Mouse (Mus musculus): ENCODE measurements around the gene Pigq. TPM values are rescaled to one million over a fixed set of nuclear protein-coding genes. Genes with fewer than 3 reads are reported as not detected.

The Pigq gene
- polyA plus RNA-seq, 1 experiment, result 296 TPM

DNA sequence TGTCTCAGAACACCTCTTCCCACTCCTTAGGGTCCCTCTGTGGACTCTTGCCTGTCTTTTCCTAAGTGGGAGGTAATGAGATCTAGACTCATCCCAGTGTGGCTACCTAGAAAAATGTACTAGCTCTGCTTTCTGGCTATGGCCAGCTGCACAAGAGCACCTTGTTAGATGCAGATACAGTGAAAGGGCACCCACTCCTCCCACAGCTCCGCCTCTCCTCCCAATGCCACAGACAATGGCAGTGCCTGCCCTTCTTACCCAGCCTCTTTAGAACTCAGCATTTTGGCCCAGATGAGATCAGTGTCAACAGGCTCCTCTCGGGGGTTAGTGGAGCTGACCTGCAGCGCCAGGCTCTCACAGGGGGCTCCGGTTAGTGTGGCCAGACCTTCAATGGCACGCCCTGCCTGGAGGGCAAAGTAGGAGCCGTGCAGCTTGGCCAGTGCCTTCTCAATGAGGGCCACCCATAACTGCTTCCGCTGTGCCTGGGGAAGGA is 17.7 kb upstream of the Pigq start:
- peak overlapping the region; percentile 69 for H3K4me3 ChIP-seq (replicated peaks; ENCODE audit: control insufficient read depth, low read depth, low read length)
- 86% methylated on average over 7 of the region's 7 CpGs for WGBS
- no peak for TF ChIP-seq CTCF (IDR thresholded peaks at IDR 0.05; ENCODE audit: control insufficient read depth, insufficient read depth, low read length)
- no peak for TF ChIP-seq POLR2A (IDR thresholded peaks at IDR 0.05; ENCODE audit: borderline replicate concordance, control insufficient read depth, low read depth, low read length)
- no peaks in the 10 kb centered on the region; the same call in 1 of the 2 replicates for H3K4me1 ChIP-seq (ENCODE audit: control insufficient read depth, insufficient read depth, low read length)
- H3K27ac ChIP-seq (ENCODE audit: control insufficient read depth, insufficient read depth, low read depth, low read length, poor library complexity), result peak overlapping the region; percentile 84

DNA sequence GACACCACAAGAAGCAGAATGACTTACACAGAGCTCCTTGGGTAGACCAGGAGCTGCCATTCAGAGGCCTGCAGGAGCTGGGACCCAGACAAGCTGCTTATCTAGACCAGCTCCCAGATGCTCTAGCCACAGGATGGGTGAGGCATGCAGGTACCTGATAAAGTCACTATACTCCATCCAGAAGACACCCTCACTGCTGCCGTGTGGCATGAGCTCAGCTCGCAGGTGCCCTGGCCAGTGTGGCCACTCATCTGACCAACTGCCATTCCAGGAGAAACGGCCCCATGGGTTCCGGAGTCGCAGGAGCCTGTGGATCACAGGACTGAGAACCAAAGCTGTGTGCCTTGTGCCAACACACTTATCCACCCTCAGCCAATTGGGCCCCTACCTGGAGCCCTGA is 16.8 kb upstream of the Pigq start:
- no peaks in the 10 kb centered on the region; the same call in 1 of the 2 replicates for H3K4me1 ChIP-seq (ENCODE audit: control insufficient read depth, insufficient read depth, low read length)
- WGBS, result 72% methylated on average over 5 of the region's 5 CpGs
- TF ChIP-seq CTCF (IDR thresholded peaks at IDR 0.05; ENCODE audit: control insufficient read depth, insufficient read depth, low read length) (no peak), POLR2A (IDR thresholded peaks at IDR 0.05; ENCODE audit: borderline replicate concordance, control insufficient read depth, low read depth, low read length) (peak; percentile 85)
- peak overlapping the region; percentile 69 for H3K4me3 ChIP-seq (replicated peaks; ENCODE audit: control insufficient read depth, low read depth, low read length)
- peak overlapping the region; percentile 84 for H3K27ac ChIP-seq (ENCODE audit: control insufficient read depth, insufficient read depth, low read depth, low read length, poor library complexity)

DNA sequence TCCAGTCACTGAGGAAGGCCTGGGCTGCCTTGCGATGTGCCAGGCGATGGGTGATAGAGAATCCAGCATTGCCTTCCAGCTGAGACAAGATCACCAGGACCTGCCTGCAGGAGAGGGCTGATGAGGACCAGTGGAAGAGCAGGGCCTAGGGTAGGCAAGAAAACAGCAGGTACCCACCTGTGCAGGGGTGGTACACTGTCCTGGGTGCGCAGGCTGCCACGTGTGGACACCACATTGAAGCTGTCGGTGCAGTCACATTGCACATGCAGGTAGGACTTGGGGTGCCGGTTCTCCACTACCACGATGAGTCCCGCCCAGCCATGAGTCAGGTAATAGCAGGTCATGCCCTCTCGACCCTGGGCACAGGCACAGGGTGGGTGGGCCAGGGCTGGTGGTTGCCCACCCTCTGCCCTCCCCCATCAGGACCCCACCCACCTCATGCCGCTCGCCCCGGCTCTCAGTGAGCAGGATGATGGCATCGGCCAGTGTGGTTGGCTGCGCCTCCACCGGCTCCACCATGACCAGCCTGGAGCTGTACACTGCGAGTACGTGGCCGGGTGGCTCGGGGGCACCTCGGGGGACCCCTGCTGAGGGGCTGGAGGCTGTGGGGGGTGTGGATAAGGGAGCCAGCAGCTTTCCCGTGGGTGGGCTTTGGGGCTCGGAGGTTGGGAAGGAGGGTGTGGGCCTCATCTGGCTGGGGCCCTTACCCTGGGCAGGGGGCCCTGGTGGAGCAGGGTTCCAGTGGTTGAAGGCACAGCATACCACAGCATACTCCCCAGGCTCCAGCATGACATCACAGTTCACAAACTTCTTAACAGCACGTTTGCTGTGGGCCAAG is 15.1 kb upstream of the Pigq start:
- TF ChIP-seq POLR2A (IDR thresholded peaks at IDR 0.05; ENCODE audit: borderline replicate concordance, control insufficient read depth, low read depth, low read length) (no peak), CTCF (IDR thresholded peaks at IDR 0.05; ENCODE audit: control insufficient read depth, insufficient read depth, low read length) (no peak)
- H3K4me1 ChIP-seq (ENCODE audit: control insufficient read depth, insufficient read depth, low read length), result no peaks in the 10 kb centered on the region; the same call in 1 of the 2 replicates
- WGBS, result 92% methylated on average over 23 of the region's 23 CpGs
- H3K27ac ChIP-seq (ENCODE audit: control insufficient read depth, insufficient read depth, low read depth, low read length, poor library complexity), result peak overlapping the region; percentile 64; the same call in 1 of the 2 replicates
- no peak overlapping the region for H3K4me3 ChIP-seq (replicated peaks; ENCODE audit: control insufficient read depth, low read depth, low read length)

DNA sequence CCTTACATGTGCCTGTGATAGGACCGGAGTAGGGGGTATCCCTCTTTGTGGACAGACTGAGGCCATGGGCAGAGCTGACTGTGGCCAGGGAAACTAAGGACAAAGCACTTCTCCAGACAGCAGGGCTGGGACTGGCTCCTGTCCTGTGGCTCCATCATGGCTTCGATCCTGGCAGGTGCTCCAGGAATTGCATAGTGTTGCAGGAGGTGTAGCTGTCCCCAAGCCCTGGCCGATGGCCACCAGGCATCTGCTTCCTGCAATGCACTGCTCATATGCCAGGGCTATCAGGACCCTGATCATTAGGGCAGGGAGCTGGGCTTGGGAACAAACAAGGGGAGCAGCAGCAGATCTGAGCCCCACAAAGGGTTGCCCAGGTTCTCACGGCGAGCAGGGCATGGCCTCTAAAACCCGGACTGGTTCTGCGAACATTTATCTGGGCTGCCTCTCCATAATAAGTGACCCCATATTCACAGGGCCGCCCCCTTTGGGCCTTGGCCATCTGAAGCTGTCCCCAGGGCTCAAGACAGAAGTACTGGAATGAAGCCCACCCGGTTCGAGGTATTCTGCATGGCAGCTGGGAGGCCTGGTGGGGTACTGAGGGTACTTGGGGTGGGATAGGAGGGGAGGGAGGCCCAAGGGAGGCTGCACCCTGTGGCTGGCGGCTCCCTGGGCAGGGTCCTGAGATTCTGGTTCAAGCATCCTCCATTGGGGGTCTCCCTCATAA is 14.2 kb upstream of the Pigq start:
- H3K4me1 ChIP-seq (ENCODE audit: control insufficient read depth, insufficient read depth, low read length), result no peaks in the 10 kb centered on the region; the same call in 1 of the 2 replicates
- no peak overlapping the region for H3K4me3 ChIP-seq (replicated peaks; ENCODE audit: control insufficient read depth, low read depth, low read length)
- TF ChIP-seq CTCF (IDR thresholded peaks at IDR 0.05; ENCODE audit: control insufficient read depth, insufficient read depth, low read length) (no peak), POLR2A (IDR thresholded peaks at IDR 0.05; ENCODE audit: borderline replicate concordance, control insufficient read depth, low read depth, low read length) (no peak)
- 93% methylated on average over 11 of the region's 11 CpGs for WGBS
- H3K27ac ChIP-seq (ENCODE audit: control insufficient read depth, insufficient read depth, low read depth, low read length, poor library complexity), result no peak overlapping the region

DNA sequence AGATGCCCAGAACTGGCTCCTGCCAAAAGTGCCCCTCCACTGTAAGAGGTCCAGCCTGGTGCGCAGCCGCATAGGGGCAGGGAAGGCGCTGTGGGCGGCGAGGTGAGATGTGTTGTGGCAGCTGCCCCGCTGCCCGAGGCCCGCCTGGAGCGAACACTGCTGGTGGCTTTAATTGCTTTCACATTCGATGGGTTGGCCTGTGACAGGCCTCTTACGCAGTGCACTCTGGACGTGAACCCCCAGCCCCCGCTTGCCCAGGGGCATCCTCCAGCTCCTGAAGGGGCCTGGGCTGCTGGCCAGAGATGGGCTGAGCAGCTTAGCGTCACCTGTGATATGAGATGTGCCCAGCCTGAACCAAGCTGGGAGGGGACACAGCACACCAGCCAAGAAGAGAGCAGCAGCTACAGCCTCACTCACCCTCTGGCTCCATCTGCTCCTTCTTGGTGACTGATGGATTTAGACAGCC is 12.9 kb upstream of the Pigq start:
- TF ChIP-seq CTCF (IDR thresholded peaks at IDR 0.05; ENCODE audit: control insufficient read depth, insufficient read depth, low read length) (no peak), POLR2A (IDR thresholded peaks at IDR 0.05; ENCODE audit: borderline replicate concordance, control insufficient read depth, low read depth, low read length) (no peak)
- WGBS, result 88% methylated on average over 14 of the region's 14 CpGs
- no peak overlapping the region for H3K4me3 ChIP-seq (replicated peaks; ENCODE audit: control insufficient read depth, low read depth, low read length)
- H3K27ac ChIP-seq (ENCODE audit: control insufficient read depth, insufficient read depth, low read depth, low read length, poor library complexity), result no peak overlapping the region
- H3K4me1 ChIP-seq (ENCODE audit: control insufficient read depth, insufficient read depth, low read length), result no peaks in the 10 kb centered on the region; the same call in 1 of the 2 replicates

DNA sequence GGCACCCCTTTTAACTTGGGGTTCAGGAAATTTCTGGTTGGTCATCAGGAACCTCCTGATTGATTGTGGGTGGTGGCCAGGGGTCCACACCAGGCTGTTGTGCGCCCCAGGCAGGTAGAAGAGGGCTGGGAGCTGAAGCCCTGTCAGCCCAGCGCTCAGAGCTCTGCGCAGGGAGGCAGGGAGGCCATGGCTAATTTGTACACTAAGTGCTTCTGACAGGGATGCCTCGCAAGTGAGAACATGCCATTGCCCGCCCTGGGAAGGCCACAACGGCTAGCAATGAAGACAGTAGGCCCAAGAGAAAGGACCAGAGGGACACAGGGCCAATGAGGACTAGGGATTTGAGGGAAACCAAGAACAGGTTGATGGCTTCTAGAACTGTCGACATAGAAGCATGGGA is 11.9 kb upstream of the Pigq start:
- H3K4me1 ChIP-seq (ENCODE audit: control insufficient read depth, insufficient read depth, low read length), result no peaks in the 10 kb centered on the region; the same call in 1 of the 2 replicates
- no peak overlapping the region for H3K4me3 ChIP-seq (replicated peaks; ENCODE audit: control insufficient read depth, low read depth, low read length)
- TF ChIP-seq POLR2A (IDR thresholded peaks at IDR 0.05; ENCODE audit: borderline replicate concordance, control insufficient read depth, low read depth, low read length) (no peak), CTCF (IDR thresholded peaks at IDR 0.05; ENCODE audit: control insufficient read depth, insufficient read depth, low read length) (no peak)
- H3K27ac ChIP-seq (ENCODE audit: control insufficient read depth, insufficient read depth, low read depth, low read length, poor library complexity), result no peak overlapping the region
- WGBS, result 82% methylated on average over 7 of the region's 7 CpGs

DNA sequence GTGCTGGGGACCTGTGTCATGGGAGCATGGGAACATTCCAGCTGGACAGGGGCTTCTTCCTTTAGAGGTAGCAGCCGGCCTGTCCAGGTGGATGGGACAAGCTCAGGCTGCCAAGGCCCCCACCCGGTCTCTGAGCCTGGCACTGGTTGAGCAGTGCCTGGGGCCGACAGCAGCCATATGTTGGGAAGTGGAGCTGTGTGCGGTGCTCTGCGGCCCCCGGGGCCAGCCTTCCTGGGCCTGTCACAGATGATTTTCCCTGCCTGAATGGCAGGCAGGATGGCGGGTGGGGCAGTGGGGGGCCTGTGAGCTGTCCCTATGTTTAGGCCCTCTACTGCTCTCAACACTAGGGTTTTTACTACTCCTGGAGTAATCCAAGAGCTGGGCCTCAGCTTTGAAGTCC is 11.5 kb upstream of the Pigq start:
- Histone ChIP-seq H3K4me3 (replicated peaks; ENCODE audit: control insufficient read depth, low read depth, low read length) (no peak overlapping the region), H3K27ac (ENCODE audit: control insufficient read depth, insufficient read depth, low read depth, low read length, poor library complexity) (no peak overlapping the region), H3K4me1 (ENCODE audit: control insufficient read depth, insufficient read depth, low read length) (no peaks in the 10 kb centered on the region; the same call in 1 of the 2 replicates)
- TF ChIP-seq POLR2A (IDR thresholded peaks at IDR 0.05; ENCODE audit: borderline replicate concordance, control insufficient read depth, low read depth, low read length) (no peak), CTCF (IDR thresholded peaks at IDR 0.05; ENCODE audit: control insufficient read depth, insufficient read depth, low read length) (no peak)
- WGBS, result 87% methylated on average over 7 of the region's 7 CpGs

DNA sequence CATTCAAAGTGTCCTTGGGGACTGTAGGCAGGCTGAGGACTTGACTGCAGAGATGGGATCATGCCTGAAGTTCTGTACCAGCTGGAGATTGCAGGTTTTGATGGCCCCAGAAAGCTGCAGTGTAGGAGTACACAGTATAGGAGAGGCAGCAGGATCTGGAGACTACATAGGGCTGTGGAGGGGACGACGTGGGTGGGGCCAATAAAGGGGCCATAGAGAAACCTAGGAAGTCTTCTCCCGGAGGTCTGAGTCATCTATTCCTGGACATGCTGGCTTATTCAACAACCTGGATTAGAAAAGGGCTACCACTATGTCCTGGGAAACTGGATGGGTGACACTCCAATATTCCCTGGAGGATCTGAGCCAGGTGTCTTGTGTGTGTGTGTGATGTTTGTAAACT is 11.0 kb upstream of the Pigq start:
- TF ChIP-seq CTCF (IDR thresholded peaks at IDR 0.05; ENCODE audit: control insufficient read depth, insufficient read depth, low read length) (no peak), POLR2A (IDR thresholded peaks at IDR 0.05; ENCODE audit: borderline replicate concordance, control insufficient read depth, low read depth, low read length) (no peak)
- WGBS, result 47% methylated on average over 3 of the region's 3 CpGs
- Histone ChIP-seq H3K27ac (ENCODE audit: control insufficient read depth, insufficient read depth, low read depth, low read length, poor library complexity) (no peak overlapping the region), H3K4me1 (ENCODE audit: control insufficient read depth, insufficient read depth, low read length) (no peaks in the 10 kb centered on the region; the same call in 1 of the 2 replicates), H3K4me3 (replicated peaks; ENCODE audit: control insufficient read depth, low read depth, low read length) (no peak overlapping the region)
